In the genomic region with DNA sequence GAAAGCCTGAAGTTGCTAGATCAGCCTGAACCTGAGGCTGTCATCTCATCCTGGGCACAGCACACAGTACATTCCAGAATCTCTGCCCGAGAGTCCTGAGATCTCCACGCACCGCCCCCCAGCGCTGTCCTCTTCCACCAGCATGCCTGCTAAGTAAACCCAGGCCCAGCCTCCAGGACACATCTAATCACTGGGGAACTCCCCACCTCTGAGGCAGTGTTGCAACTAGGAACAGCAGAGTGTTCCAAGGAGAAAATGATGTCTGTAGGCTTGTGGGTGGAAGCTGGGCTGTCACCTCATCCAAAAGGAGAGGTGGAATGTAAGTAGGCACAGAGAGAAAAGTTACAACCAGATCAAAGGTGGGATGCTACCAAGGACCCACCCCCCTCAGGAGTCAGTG, we compare ENCODE assay signal across 16 mouse cellular contexts. TPM values are rescaled to one million over a fixed set of nuclear protein-coding genes. Genes with fewer than 3 reads are reported as not detected.
"Had no signal": no experiment of that assay in that cellular context is flagged by ENCODE, and none has a peak within 500 bp of the region (broad histone marks: within the 10 kb centered on the region; RNA-seq: fewer than 3 reads in every experiment).

No protein-coding gene starts in this region.

- DNase-seq: lung, adult 18-20 months; lung, embryonic 14.5 days; lung, postnatal 14 days; midbrain, embryonic 14.5 days; right cerebral cortex, postnatal 14 days; thymus, adult 18-20 months; thymus, postnatal 14 days; thymus, postnatal 36 days had no signal

- H3K36me3 ChIP-seq: liver, embryonic 12.5 days; midbrain, embryonic 12.5 days; stomach, embryonic 15.5 days had no signal

- H3K4me2 ChIP-seq: liver, embryonic 12.5 days; lung, embryonic 14.5 days; midbrain, embryonic 12.5 days; neural tube, embryonic 13.5 days; stomach, embryonic 15.5 days had no signal

- H3K4me1 ChIP-seq: midbrain, embryonic 12.5 days; neural tube, embryonic 13.5 days; stomach, embryonic 15.5 days had no signal

- H3K4me3 ChIP-seq: liver, embryonic 12.5 days; midbrain, embryonic 10.5 days; midbrain, embryonic 12.5 days; myocyte; neural tube, embryonic 13.5 days; stomach, embryonic 15.5 days had no signal

- ATAC-seq: liver, embryonic 12.5 days; midbrain, embryonic 16.5 days had no signal

- H3K9ac ChIP-seq: liver, embryonic 12.5 days; liver, embryonic 14.5 days; lung, embryonic 14.5 days; midbrain, embryonic 12.5 days; neural tube, embryonic 13.5 days; stomach, embryonic 15.5 days had no signal

- H3K27ac ChIP-seq: liver, embryonic 12.5 days; liver, embryonic 14.5 days; midbrain, embryonic 12.5 days; neural tube, embryonic 13.5 days; stomach, embryonic 15.5 days had no signal

- H3K9me3 ChIP-seq: liver, embryonic 12.5 days; midbrain, embryonic 12.5 days; neural tube, embryonic 13.5 days; stomach, embryonic 15.5 days had no signal

- H3K27me3 ChIP-seq: midbrain, embryonic 12.5 days; neural tube, embryonic 13.5 days; stomach, embryonic 15.5 days had no signal

RNA-seq across cellular contexts. Expression of a gene that starts 22.7 kb away (rescaled TPM):
- polyA plus RNA-seq: myocyte had no signal
